Mouse (Mus musculus): ENCODE data around the gene Lipn. TPM values are rescaled to one million over a fixed set of nuclear protein-coding genes. Genes with fewer than 3 reads are reported as not detected.

The Lipn gene
- polyA plus RNA-seq, 1 experiment from 2014 or later, result not detected

- no peak overlapping the region for H3K4me3 ChIP-seq (ENCODE audit: low read depth, low read length)
- no peaks in the 10 kb centered on the region for H3K27me3 ChIP-seq (replicated peaks; ENCODE audit: insufficient read depth, low read length)
- no peaks in the 10 kb centered on the region for H3K4me1 ChIP-seq (ENCODE audit: insufficient read depth, low read depth, low read length)
- 41% methylated on average over 1 of the region's 1 CpGs for WGBS
- H3K27ac ChIP-seq (ENCODE audit: low read length), result no peak overlapping the region
- no peak for DNase-seq (ENCODE audit: low spot score)
- H3K4me2 ChIP-seq (replicated peaks; ENCODE audit: low read depth, low read length), result no peak overlapping the region
- no peaks in the 10 kb centered on the region for H3K9me3 ChIP-seq (ENCODE audit: low read length)
- H3K9ac ChIP-seq (replicated peaks; ENCODE audit: low read depth), result no peak overlapping the region
- ATAC-seq, result no peak
- no peaks in the 10 kb centered on the region for H3K36me3 ChIP-seq (ENCODE audit: insufficient read depth, low read length)
- TF ChIP-seq CTCF (IDR thresholded peaks at IDR 0.05) (no peak), EP300 (IDR thresholded peaks at IDR 0.05) (no peak)
Observed at GRCm38 (mm10) chr19:34096228-34096627, 29.1 kb downstream of the Lipn start.

- TF ChIP-seq CTCF (IDR thresholded peaks at IDR 0.05) (no peak), EP300 (IDR thresholded peaks at IDR 0.05) (no peak)
- Histone ChIP-seq H3K4me3 (ENCODE audit: low read depth, low read length) (no peak within 1 kb of the TSS), H3K36me3 (ENCODE audit: insufficient read depth, low read length) (no peaks in the 10 kb centered on the region), H3K27me3 (replicated peaks; ENCODE audit: insufficient read depth, low read length) (no peaks in the 10 kb centered on the region), H3K9ac (replicated peaks; ENCODE audit: low read depth) (no peak within 1 kb of the TSS), H3K4me1 (ENCODE audit: insufficient read depth, low read depth, low read length) (no peaks in the 10 kb centered on the region), H3K4me2 (replicated peaks; ENCODE audit: low read depth, low read length) (no peak within 1 kb of the TSS), H3K27ac (ENCODE audit: low read length) (no peak within 1 kb of the TSS), H3K9me3 (ENCODE audit: low read length) (no peaks in the 10 kb centered on the region)
- 80% methylated on average over 4 of the region's 4 CpGs for WGBS
- DNase-seq (ENCODE audit: low spot score) (no peak), ATAC-seq (no peak)
Observed at GRCm38 (mm10) chr19:34100633-34101032, 33.5 kb downstream of the Lipn start, which contains the start of gene Lipm. Gene Lipm, plus strand, starts transcription at chr19:34100933.

- Histone ChIP-seq H3K4me2 (replicated peaks; ENCODE audit: low read depth, low read length) (no peak overlapping the region), H3K4me1 (ENCODE audit: insufficient read depth, low read depth, low read length) (no peaks in the 10 kb centered on the region), H3K9ac (replicated peaks; ENCODE audit: low read depth) (no peak overlapping the region), H3K9me3 (ENCODE audit: low read length) (no peaks in the 10 kb centered on the region), H3K27ac (ENCODE audit: low read length) (no peak overlapping the region), H3K36me3 (ENCODE audit: insufficient read depth, low read length) (no peaks in the 10 kb centered on the region), H3K27me3 (replicated peaks; ENCODE audit: insufficient read depth, low read length) (no peaks in the 10 kb centered on the region), H3K4me3 (ENCODE audit: low read depth, low read length) (no peak overlapping the region)
- TF ChIP-seq CTCF (IDR thresholded peaks at IDR 0.05) (no peak), EP300 (IDR thresholded peaks at IDR 0.05) (no peak)
- DNase-seq (ENCODE audit: low spot score) (no peak), ATAC-seq (no peak)
- WGBS, result 87% methylated on average over 7 of the region's 7 CpGs
Observed at GRCm38 (mm10) chr19:34101888-34102287, 34.7 kb downstream of the Lipn start.

GRCm38 (mm10) chr19:34104841-34105240 lies 37.7 kb downstream of the Lipn start:
- 89% methylated on average over 3 of the region's 3 CpGs for WGBS
- Histone ChIP-seq H3K27ac (ENCODE audit: low read length) (no peak overlapping the region), H3K9ac (replicated peaks; ENCODE audit: low read depth) (no peak overlapping the region), H3K36me3 (ENCODE audit: insufficient read depth, low read length) (no peaks in the 10 kb centered on the region), H3K4me1 (ENCODE audit: insufficient read depth, low read depth, low read length) (no peaks in the 10 kb centered on the region), H3K4me2 (replicated peaks; ENCODE audit: low read depth, low read length) (no peak overlapping the region), H3K9me3 (ENCODE audit: low read length) (no peaks in the 10 kb centered on the region), H3K4me3 (ENCODE audit: low read depth, low read length) (no peak overlapping the region), H3K27me3 (replicated peaks; ENCODE audit: insufficient read depth, low read length) (no peaks in the 10 kb centered on the region)
- DNase-seq (ENCODE audit: low spot score) (no peak), ATAC-seq (no peak)
- TF ChIP-seq EP300 (IDR thresholded peaks at IDR 0.05) (no peak), CTCF (IDR thresholded peaks at IDR 0.05) (no peak)

- H3K9me3 ChIP-seq (ENCODE audit: low read length), result no peaks in the 10 kb centered on the region
- DNase-seq (ENCODE audit: low spot score) (no peak), ATAC-seq (no peak)
- H3K27ac ChIP-seq (ENCODE audit: low read length), result no peak overlapping the region
- H3K36me3 ChIP-seq (ENCODE audit: insufficient read depth, low read length), result no peaks in the 10 kb centered on the region
- H3K27me3 ChIP-seq (replicated peaks; ENCODE audit: insufficient read depth, low read length), result no peaks in the 10 kb centered on the region
- 61% methylated on average over 1 of the region's 1 CpGs for WGBS
- H3K9ac ChIP-seq (replicated peaks; ENCODE audit: low read depth), result no peak overlapping the region
- H3K4me1 ChIP-seq (ENCODE audit: insufficient read depth, low read depth, low read length), result no peaks in the 10 kb centered on the region
- H3K4me2 ChIP-seq (replicated peaks; ENCODE audit: low read depth, low read length), result no peak overlapping the region
- TF ChIP-seq EP300 (IDR thresholded peaks at IDR 0.05), result no peak
- no peak for TF ChIP-seq CTCF (IDR thresholded peaks at IDR 0.05)
- no peak overlapping the region for H3K4me3 ChIP-seq (ENCODE audit: low read depth, low read length)
Observed at GRCm38 (mm10) chr19:34119102-34119501, 51.9 kb downstream of the Lipn start.

- no peak overlapping the region for H3K4me2 ChIP-seq (replicated peaks; ENCODE audit: low read depth, low read length)
- 50% methylated on average over 4 of the region's 4 CpGs for WGBS
- no peak for TF ChIP-seq EP300 (IDR thresholded peaks at IDR 0.05)
- no peak for TF ChIP-seq CTCF (IDR thresholded peaks at IDR 0.05)
- ATAC-seq, result no peak
- no peak overlapping the region for H3K27ac ChIP-seq (ENCODE audit: low read length)
- H3K4me1 ChIP-seq (ENCODE audit: insufficient read depth, low read depth, low read length), result no peaks in the 10 kb centered on the region
- H3K4me3 ChIP-seq (ENCODE audit: low read depth, low read length), result no peak overlapping the region
- no peaks in the 10 kb centered on the region for H3K9me3 ChIP-seq (ENCODE audit: low read length)
- H3K9ac ChIP-seq (replicated peaks; ENCODE audit: low read depth), result no peak overlapping the region
- no peaks in the 10 kb centered on the region for H3K27me3 ChIP-seq (replicated peaks; ENCODE audit: insufficient read depth, low read length)
- no peaks in the 10 kb centered on the region for H3K36me3 ChIP-seq (ENCODE audit: insufficient read depth, low read length)
- no peak for DNase-seq (ENCODE audit: low spot score)
Observed at GRCm38 (mm10) chr19:34119653-34120052, 52.5 kb downstream of the Lipn start.

- H3K36me3 ChIP-seq (ENCODE audit: insufficient read depth, low read length), result no peaks in the 10 kb centered on the region
- DNase-seq (ENCODE audit: low spot score), result no peak
Observed at GRCm38 (mm10) chr19:34120107-34120731, 53.1 kb downstream of the Lipn start.

More at GRCm38 (mm10) chr19:34120107-34120731, 53.1 kb downstream of the Lipn start:
- Histone ChIP-seq H3K27ac (ENCODE audit: low read length) (no peak overlapping the region), H3K4me1 (ENCODE audit: insufficient read depth, low read depth, low read length) (no peaks in the 10 kb centered on the region), H3K27me3 (replicated peaks; ENCODE audit: insufficient read depth, low read length) (no peaks in the 10 kb centered on the region), H3K4me3 (ENCODE audit: low read depth, low read length) (no peak overlapping the region), H3K4me2 (replicated peaks; ENCODE audit: low read depth, low read length) (no peak overlapping the region), H3K9me3 (ENCODE audit: low read length) (no peaks in the 10 kb centered on the region), H3K9ac (replicated peaks; ENCODE audit: low read depth) (no peak overlapping the region)
- no peak for ATAC-seq
- WGBS, result 55% methylated on average over 3 of the region's 3 CpGs
- TF ChIP-seq EP300 (IDR thresholded peaks at IDR 0.05) (no peak), CTCF (IDR thresholded peaks at IDR 0.05) (no peak)

Small RNA genes lying within 50 kb of the gene (microRNA-seq; reads per million reads assigned to microRNA genes)
- gene Gm23334, result not detected

Other genes starting within 250 kb of the Lipn start
- gene Lipf, start 106.2 kb upstream of the Lipn start, polyA plus RNA-seq (2015; fragmentation: Nextera tagmentation; extraction: Ambion mirVana), result not detected in 2 replicates
- gene Lipk, start 59.1 kb upstream of the Lipn start, polyA plus RNA-seq (2015; fragmentation: Nextera tagmentation; extraction: Ambion mirVana), result not detected in 2 replicates
- not detected in 2 replicates for gene Lipm, start 33.6 kb downstream of the Lipn start, polyA plus RNA-seq (2015; fragmentation: Nextera tagmentation; extraction: Ambion mirVana)
- gene Ankrd22, start 98.7 kb downstream of the Lipn start, polyA plus RNA-seq (2015; fragmentation: Nextera tagmentation; extraction: Ambion mirVana), result 0.05 and 0.14 TPM in 2 replicates
- 7.5 and 9.7 TPM in 2 replicates for gene Stambpl1, start 124.9 kb downstream of the Lipn start, polyA plus RNA-seq (2015; fragmentation: Nextera tagmentation; extraction: Ambion mirVana)
- gene Acta2, start 188.2 kb downstream of the Lipn start, polyA plus RNA-seq (2015; fragmentation: Nextera tagmentation; extraction: Ambion mirVana), result 265 and 293 TPM in 2 replicates
- gene Fas, start 223.3 kb downstream of the Lipn start, polyA plus RNA-seq (2015; fragmentation: Nextera tagmentation; extraction: Ambion mirVana), result 56.1 and 57.9 TPM in 2 replicates

Data from lung, postnatal 0 days (tissue).